Mouse (Mus musculus): Measurements from ENCODE around the gene Lbp.
A peak's percentile ranks its signal among the peaks of the same experiment; 100 is the strongest.

Gene Lbp

GRCm38 (mm10) chr2:158305948-158306695 is at the start of gene Lbp:
Gene Lbp (plus strand): TSS chr2:158306493.
- DNase-seq = no peak

- DNase-seq = no peak
Observed at GRCm38 (mm10) chr2:158256894-158257293, 49.4 kb upstream of the Lbp start.

- no peak for DNase-seq
Observed at GRCm38 (mm10) chr2:158258005-158258418, 48.3 kb upstream of the Lbp start, which contains the start of gene Bpi. Gene Bpi (plus strand): TSS chr2:158258094.

- peak; percentile 86 to 90 for DNase-seq
Observed at GRCm38 (mm10) chr2:158258781-158259180, 47.5 kb upstream of the Lbp start.

GRCm38 (mm10) chr2:158259498-158259897 is 46.8 kb upstream of the Lbp start:
- DNase-seq = no peak

- DNase-seq = no peak
Observed at GRCm38 (mm10) chr2:158264877-158265276, 41.4 kb upstream of the Lbp start.

- no peak for DNase-seq
Observed at GRCm38 (mm10) chr2:158270017-158270416, 36.3 kb upstream of the Lbp start.

GRCm38 (mm10) chr2:158273646-158274045 is 32.6 kb upstream of the Lbp start:
- DNase-seq = peak; percentile 55 to 58

GRCm38 (mm10) chr2:158275349-158275748 is 30.9 kb upstream of the Lbp start:
- DNase-seq = no peak

- DNase-seq = no peak
Observed at GRCm38 (mm10) chr2:158275811-158276210, 30.5 kb upstream of the Lbp start.

GRCm38 (mm10) chr2:158276451-158276850 is 29.8 kb upstream of the Lbp start:
- DNase-seq = no peak

GRCm38 (mm10) chr2:158276878-158277277 is 29.4 kb upstream of the Lbp start:
- no peak for DNase-seq

- no peak for DNase-seq
Observed at GRCm38 (mm10) chr2:158279656-158280055, 26.6 kb upstream of the Lbp start.

- DNase-seq = no peak
Observed at GRCm38 (mm10) chr2:158281497-158282205, 24.6 kb upstream of the Lbp start.

- peak; percentile 51 to 54 for DNase-seq
Observed at GRCm38 (mm10) chr2:158283136-158283535, 23.2 kb upstream of the Lbp start.

GRCm38 (mm10) chr2:158283771-158284170 is 22.5 kb upstream of the Lbp start:
- no peak for DNase-seq

- peak; percentile 74 to 76 for DNase-seq
Observed at GRCm38 (mm10) chr2:158284571-158284970, 21.7 kb upstream of the Lbp start.

GRCm38 (mm10) chr2:158285655-158286054 is 20.6 kb upstream of the Lbp start:
- peak; percentile 45 to 62 for DNase-seq

- peak in 1 of 2 experiments; percentile 34 for DNase-seq
Observed at GRCm38 (mm10) chr2:158295700-158296099, 10.6 kb upstream of the Lbp start.

- DNase-seq = no peak
Observed at GRCm38 (mm10) chr2:158299203-158299602, 7.1 kb upstream of the Lbp start.

GRCm38 (mm10) chr2:158299731-158300130 is 6.6 kb upstream of the Lbp start:
- peak; percentile 36 to 45 for DNase-seq

- DNase-seq = no peak
Observed at GRCm38 (mm10) chr2:158302807-158303206, 3.5 kb upstream of the Lbp start.

GRCm38 (mm10) chr2:158306696-158307049 is 380 bp downstream of the Lbp start:
- DNase-seq = no peak

- no peak for DNase-seq
Observed at GRCm38 (mm10) chr2:158308276-158308675, 2.0 kb downstream of the Lbp start.
